Mouse (Mus musculus) adipocyte (in vitro differentiated cells): ENCODE results near the gene Arhgap42.

Experiments used
- DNase-seq: peaks from one replicate; pipeline ENCODE4 v3.0.0-alpha.2; 2016; ENCODE audit warnings: low spot score

Arhgap42 gene

DNA sequence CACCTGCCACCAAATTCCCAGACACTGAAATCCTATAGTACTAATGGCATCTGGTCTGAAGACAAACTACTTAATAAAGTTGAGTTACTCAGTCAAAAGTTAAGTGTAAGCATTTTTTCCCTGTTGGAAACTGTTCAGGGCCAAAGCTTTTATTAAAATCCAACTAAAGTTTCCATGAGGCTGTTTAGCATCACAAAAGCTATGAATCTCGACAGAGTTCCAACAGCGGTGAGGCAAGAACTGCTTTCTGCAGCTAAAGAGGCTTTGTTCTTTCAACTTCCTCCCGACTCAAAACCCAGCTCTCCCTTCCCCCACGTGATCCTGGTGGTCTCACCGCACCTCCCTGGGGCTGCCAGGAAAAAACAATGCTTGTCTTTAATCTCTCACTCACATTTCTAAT lies 211.5 kb downstream of the Arhgap42 start:
- no peak for DNase-seq

GRCm38 (mm10) chr9:9015108-9015507 lies 223.8 kb downstream of the Arhgap42 start:
- DNase-seq, result no peak

GRCm38 (mm10) chr9:9001170-9001569 lies 237.7 kb downstream of the Arhgap42 start:
- DNase-seq, result peak; percentile 32

DNA sequence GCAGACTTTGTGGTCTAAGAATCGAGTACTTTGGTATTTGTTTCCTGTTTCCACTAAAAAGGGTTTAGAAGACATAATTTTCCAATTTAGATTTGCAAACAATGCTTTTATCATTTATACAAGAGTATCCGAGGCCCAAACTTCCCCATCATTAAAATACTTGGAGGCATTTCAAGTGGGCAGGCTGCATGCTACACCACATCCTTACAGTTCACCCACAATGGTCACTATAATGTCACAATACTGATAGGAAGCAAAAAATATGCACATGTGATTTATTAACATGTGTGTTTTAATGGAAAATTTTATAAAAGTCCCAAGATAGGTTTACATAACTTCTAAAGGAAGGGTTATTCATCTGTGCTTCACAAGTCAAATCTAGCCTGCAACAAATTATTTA lies 242.4 kb downstream of the Arhgap42 start:
- DNase-seq, result no peak

DNA sequence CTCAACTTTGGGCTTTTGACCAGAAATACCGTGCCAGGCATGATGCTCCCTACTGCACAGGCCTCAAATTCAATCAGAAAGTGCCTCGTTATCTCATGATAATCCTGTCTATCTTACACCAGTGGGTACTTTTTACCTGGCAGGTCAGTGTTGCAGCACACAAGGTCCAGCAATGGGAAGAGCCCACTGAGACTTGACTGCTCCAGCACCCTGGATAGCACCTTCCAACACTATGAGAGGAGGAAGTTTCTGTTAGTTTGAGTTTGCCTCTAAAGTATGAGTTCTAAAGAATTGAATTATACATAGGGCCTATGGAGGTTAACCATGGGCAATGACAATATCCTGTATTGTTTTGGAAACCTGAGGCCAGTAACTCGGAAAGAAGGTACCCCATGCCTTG lies 256.6 kb downstream of the Arhgap42 start:
- DNase-seq, result no peak

GRCm38 (mm10) chr9:8977775-8978174 lies 261.1 kb downstream of the Arhgap42 start:
- DNase-seq, result no peak

DNA sequence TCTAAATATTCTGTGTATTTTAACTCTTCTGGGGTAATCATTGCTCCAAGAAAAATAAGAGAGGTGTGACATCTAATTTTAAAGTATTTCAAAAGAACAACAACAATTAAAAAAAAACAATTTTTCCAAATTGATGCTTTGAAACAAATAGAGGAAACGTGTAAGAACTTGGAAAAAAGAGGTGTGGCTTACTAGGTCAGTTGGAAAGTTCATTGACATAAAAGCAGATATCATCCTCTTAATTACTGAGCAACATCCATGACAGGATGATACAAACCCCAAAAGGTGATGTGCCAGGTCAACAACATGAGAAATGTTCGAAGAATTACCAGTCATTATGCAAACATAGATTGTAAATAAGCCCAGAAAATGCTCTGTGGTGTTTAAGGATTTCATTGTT lies 267.4 kb downstream of the Arhgap42 start, which contains the start of gene Gm16485:
TSS of gene Gm16485 (plus strand) at position 301 of the 400 bp plus-strand sequence.
- DNase-seq, result no peak

DNA sequence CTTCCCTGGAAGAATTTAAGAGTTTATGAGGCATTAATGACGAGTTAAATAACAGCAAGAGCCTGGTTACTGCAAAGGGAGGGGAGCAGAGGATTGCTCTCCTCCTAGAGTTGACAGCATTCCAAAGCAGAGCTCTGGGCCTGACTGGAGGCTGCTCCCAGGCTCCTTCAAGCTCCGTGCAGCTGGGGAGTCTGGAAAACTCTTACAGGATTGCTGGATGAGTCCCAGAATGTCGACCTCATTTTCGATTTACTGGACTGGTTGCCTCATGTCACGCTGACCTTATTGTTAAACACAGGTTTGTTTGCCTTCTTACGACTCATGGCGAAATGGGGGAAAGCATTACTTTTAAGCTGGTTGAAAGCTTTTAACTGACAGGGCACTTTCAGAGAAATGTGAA lies 268.7 kb downstream of the Arhgap42 start:
- peak; percentile 14 for DNase-seq

DNA sequence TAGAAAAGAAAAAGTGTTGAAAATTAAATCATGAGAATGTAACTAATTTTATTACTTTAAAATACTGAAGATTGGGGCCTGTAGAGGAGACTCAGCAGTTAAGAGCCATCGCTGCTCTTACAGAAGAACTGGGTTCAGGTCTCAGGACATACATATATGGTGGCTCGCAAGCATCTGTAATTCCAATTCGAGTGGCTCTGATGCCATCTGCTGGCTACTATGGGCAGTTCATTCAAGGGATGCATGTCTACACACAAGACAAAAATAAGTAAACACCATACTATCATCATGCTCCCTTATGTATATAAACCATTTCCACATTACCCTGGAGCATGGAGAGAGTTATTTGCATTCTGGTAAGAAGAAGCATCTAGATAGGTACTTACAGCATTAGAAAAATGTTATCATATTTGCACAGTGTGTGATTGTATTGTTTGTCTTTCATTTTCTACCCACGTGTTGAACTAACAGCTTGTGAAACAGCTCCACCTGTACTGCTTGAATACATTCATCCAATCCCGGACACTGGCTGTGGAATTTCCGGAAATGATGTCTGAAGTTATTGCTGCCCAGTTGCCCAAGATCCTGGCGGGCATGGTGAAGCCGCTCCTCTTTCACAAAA lies 274.3 kb downstream of the Arhgap42 start:
- DNase-seq, result peak; percentile 18

- no peak for DNase-seq
Measured at GRCm38 (mm10) chr9:8953306-8953705, 285.6 kb downstream of the Arhgap42 start.
